Mouse (Mus musculus) liver, embryonic 14.5 days (tissue): ENCODE results near the gene Lmna. TPM values are rescaled to one million over a fixed set of nuclear protein-coding genes. Genes with fewer than 3 reads are reported as not detected.
A peak's percentile ranks its signal among the peaks of the same experiment; 100 is the strongest.

Experiments
- ATAC-seq: fragments of 200-750 bp; cut with Nextera tagmentation; 2 replicates; pipeline ENCODE4 v1.8.0; 2017; ENCODE audit warnings: moderate number of reproducible peaks, mild to moderate bottlenecking, moderate library complexity; ENCODE audit not compliant: insufficient read depth
- DNase-seq, 3 experiments: peaks; one replicate each; pipeline ENCODE4 v3.0.0-alpha.2; 2012 to 2013; ENCODE audit warnings: low read depth in 3 of 3, low spot score in 3 of 3
- H3K27ac ChIP-seq: fragments of 300-500 bp; sonication (generic); 2 replicates; pipeline ENCODE4 v1.5.1; 2014; ENCODE audit warnings: moderate library complexity, mild to moderate bottlenecking, control low read depth, inconsistent platforms
- H3K27me3 ChIP-seq: fragments of 300-500 bp; sonication (generic); 2 replicates; pipeline ENCODE4 v1.6.1; 2014; ENCODE audit warnings: mild to moderate bottlenecking, low read length, moderate library complexity; ENCODE audit not compliant: control insufficient read depth, insufficient read depth
- H3K36me3 ChIP-seq: fragments of 300-500 bp; sonication (generic); replicated peaks from 2 replicates; pipeline ENCODE4 v1.6.1; 2014; ENCODE audit warnings: low read depth; ENCODE audit not compliant: control insufficient read depth, insufficient read depth
- H3K4me1 ChIP-seq, 2 experiments: fragments of 200-500 bp in 1 of 2; fragments of 300-500 bp in 1 of 2; sonication (generic) in 1 of 2; replicated peaks; 2 replicates each; pipeline ENCODE4 v1.6.1; 2012 to 2014; ENCODE audit warnings: antibody characterized with exemption in 1 of 2, inconsistent platforms in 1 of 2, low read length in 1 of 2; ENCODE audit not compliant: control insufficient read depth in 2 of 2, insufficient read depth in 2 of 2
- H3K4me2 ChIP-seq: fragments of 300-500 bp; sonication (generic); 2 replicates; pipeline ENCODE4 v1.6.1; 2014; ENCODE audit warnings: low read depth, mild to moderate bottlenecking, control low read depth, moderate library complexity
- H3K4me3 ChIP-seq, 2 experiments: fragments of 200-500 bp in 1 of 2; fragments of 300-500 bp in 1 of 2; sonication (generic) in 1 of 2; 2 replicates each; pipeline ENCODE4 v1.5.1; 2012 to 2014; ENCODE audit warnings: low read depth in 2 of 2, low read length in 2 of 2, mild to moderate bottlenecking in 2 of 2, control low read depth in 1 of 2, inconsistent platforms in 1 of 2, moderate library complexity in 1 of 2; ENCODE audit not compliant: insufficient read depth in 1 of 2
- H3K9ac ChIP-seq: fragments of 300-500 bp; sonication (generic); replicated peaks from 2 replicates; pipeline ENCODE4 v1.6.1; 2014; ENCODE audit warnings: mild to moderate bottlenecking, control low read depth, moderate library complexity
- H3K9me3 ChIP-seq: fragments of 300-500 bp; sonication (generic); 2 replicates; pipeline ENCODE4 v1.6.1; 2016; ENCODE audit warnings: low read length, mixed read lengths; ENCODE audit not compliant: control insufficient read depth
- CTCF ChIP-seq: IDR thresholded peaks from 2 replicates; pipeline ENCODE4 v1.5.1; 2016; ENCODE audit warnings: antibody characterized with exemption, low read depth, control low read depth
- EP300 ChIP-seq: IDR thresholded peaks from 2 replicates; pipeline ENCODE4 v1.6.1; 2016; ENCODE audit warnings: antibody characterized with exemption, low read depth
- WGBS: fragments of 180-500 bp; shearing (Covaris S2); extraction: QIAGEN DNeasy Blood & Tissue Kit; methylation state at CpG from one replicate; pipeline ENCODE4 v1.1.7; 2014; ENCODE audit not compliant: insufficient replicate concordance; 5-methylcytosine and 5-hydroxymethylcytosine counted together
- polyA plus RNA-seq, 2 experiments: library from polyadenylated mRNA; depleted of rRNA in 1 of 2; stranded (reverse) in 1 of 2; unstranded in 1 of 2; fragments of >200 nt; fragmentation: Nextera tagmentation in 1 of 2; extraction: Ambion mirVana in 1 of 2; gene quantifications; 2 replicates each; pipeline versions ENCODE4 v1.2.1 to v1.2.3; 2012 to 2014

Gene Lmna
- polyA plus RNA-seq, 2 experiments, result 58.7 to 115 TPM

DNA sequence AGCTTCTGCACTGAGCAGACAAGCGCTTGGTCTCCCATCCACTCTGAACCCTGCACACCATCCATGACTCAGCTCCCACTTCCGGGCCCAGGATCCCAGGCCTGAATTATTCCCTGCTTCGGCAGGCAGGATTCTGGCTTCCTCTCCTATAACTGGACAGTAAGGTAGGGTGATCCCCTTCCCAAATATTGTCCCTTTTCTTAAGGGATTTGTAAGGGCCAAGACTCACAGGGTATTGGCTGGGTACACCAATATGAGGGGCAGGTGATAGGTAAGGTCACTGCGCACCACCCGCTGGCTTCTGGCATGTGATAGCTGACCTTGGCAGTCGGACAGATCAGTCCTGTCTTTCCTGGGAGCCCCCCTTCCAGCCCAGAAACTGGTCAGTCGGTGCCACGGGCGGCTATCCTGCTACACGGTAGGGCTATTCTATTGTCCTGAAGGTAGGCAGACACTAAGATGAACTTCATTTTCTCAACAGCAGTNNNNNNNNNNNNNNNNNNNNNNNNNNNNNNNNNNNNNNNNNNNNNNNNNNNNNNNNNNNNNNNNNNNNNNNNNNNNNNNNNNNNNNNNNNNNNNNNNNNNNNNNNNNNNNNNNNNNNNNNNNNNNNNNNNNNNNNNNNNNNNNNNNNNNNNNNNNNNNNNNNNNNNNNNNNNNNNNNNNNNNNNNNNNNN is 13.9 kb downstream of the Lmna start:
- peak overlapping the region; percentile 99 for H3K4me2 ChIP-seq
- no peak for TF ChIP-seq CTCF
- TF ChIP-seq EP300, result no peak
- WGBS, result 75% methylated on average over 10 of the region's 10 CpGs
- 0 out of 4 replicates have a peak overlapping the region, but pooled peaks of 1 of the 2 experiments have one; percentile 33 for H3K4me3 ChIP-seq
- H3K27me3 ChIP-seq, result no peaks in the 10 kb centered on the region
- ATAC-seq (no peak), DNase-seq (no peak)
- peak overlapping the region; percentile 55 for H3K9ac ChIP-seq
- no peaks in the 10 kb centered on the region for H3K9me3 ChIP-seq
- H3K36me3 ChIP-seq, result peaks cover 35% of the 10 kb centered on the region
- H3K4me1 ChIP-seq, result peaks cover 75 to 78% of the 10 kb centered on the region in 2 experiments
- peak overlapping the region; percentile 94 for H3K27ac ChIP-seq

- peak overlapping the region; percentile 20 to 33; a peak in 3 of 4 replicates for H3K4me3 ChIP-seq
Measured at GRCm38 (mm10) chr3:88494836-88495628, 14.7 kb downstream of the Lmna start.

GRCm38 (mm10) chr3:88493706-88494582 is 15.8 kb downstream of the Lmna start:
- peaks cover 26% of the 10 kb centered on the region for H3K36me3 ChIP-seq
- H3K9ac ChIP-seq, result peak overlapping the region; percentile 86
- H3K4me1 ChIP-seq, result peaks cover 67 to 70% of the 10 kb centered on the region in 2 experiments
- H3K27me3 ChIP-seq, result no peaks in the 10 kb centered on the region
- H3K27ac ChIP-seq, result peak overlapping the region; percentile 94
- no peaks in the 10 kb centered on the region for H3K9me3 ChIP-seq
- DNase-seq (no peak), ATAC-seq (no peak)
- H3K4me2 ChIP-seq, result peak overlapping the region; percentile 99
- H3K4me3 ChIP-seq, result peak overlapping the region in 1 of 2 experiments; percentile 3; a peak in 1 of 4 replicates
- TF ChIP-seq EP300 (no peak), CTCF (no peak)
- WGBS, result 33% methylated on average over 11 of the region's 11 CpGs

More at GRCm38 (mm10) chr3:88494836-88495628, 14.7 kb downstream of the Lmna start:
- DNase-seq, result peak; percentile 65 to 73 (median 72)
- Histone ChIP-seq H3K9ac (peak overlapping the region; percentile 55), H3K9me3 (no peaks in the 10 kb centered on the region), H3K27ac (peak overlapping the region; percentile 94), H3K27me3 (no peaks in the 10 kb centered on the region), H3K4me1 (peaks cover 72 to 73% of the 10 kb centered on the region in 2 experiments), H3K36me3 (peaks cover 34% of the 10 kb centered on the region), H3K4me2 (peak overlapping the region; percentile 99)
- WGBS, result 10% methylated on average over 9 of the region's 9 CpGs
- ATAC-seq, result peak; percentile 48
- TF ChIP-seq EP300, result no peak
- TF ChIP-seq CTCF, result no peak

GRCm38 (mm10) chr3:88487396-88487795 is 22.4 kb downstream of the Lmna start:
- H3K4me1 ChIP-seq, result peaks cover 12 to 18% of the 10 kb centered on the region in 2 experiments
- no peak overlapping the region for H3K4me2 ChIP-seq
- H3K9ac ChIP-seq, result no peak overlapping the region
- WGBS, result 76% methylated on average over 1 of the region's 1 CpGs
- no peak for DNase-seq
- peaks cover 56% of the 10 kb centered on the region for H3K36me3 ChIP-seq
- H3K27ac ChIP-seq, result no peak overlapping the region
- TF ChIP-seq EP300 (no peak), CTCF (no peak)
- H3K27me3 ChIP-seq, result no peaks in the 10 kb centered on the region
- H3K4me3 ChIP-seq, result no peak overlapping the region
- ATAC-seq, result no peak
- H3K9me3 ChIP-seq, result no peaks in the 10 kb centered on the region
